Mouse (Mus musculus) intestine, embryonic 14.5 days (tissue): ENCODE results near the gene Cacna1e. TPM values are rescaled to one million over a fixed set of nuclear protein-coding genes. Genes with fewer than 3 reads are reported as not detected.

Experiments used
- ATAC-seq: fragments of 200-750 bp; cut with Nextera tagmentation; replicated peaks from 2 replicates; pipeline ENCODE4 v1.8.0; 2017; ENCODE audit warnings: low read depth, moderate number of reproducible peaks, moderate TSS enrichment, moderate library complexity; ENCODE audit not compliant: low FRiP score, low TSS enrichment
- DNase-seq: peaks from one replicate; pipeline ENCODE4 v3.0.0-alpha.2; 2018; ENCODE audit warnings: low spot score
- H3K27ac ChIP-seq: fragments of 300-500 bp; sonication (generic); 2 replicates; pipeline ENCODE4 v1.5.1; 2014; ENCODE audit warnings: low read depth, mild to moderate bottlenecking, control low read depth
- H3K27me3 ChIP-seq: fragments of 300-500 bp; sonication (generic); replicated peaks from 2 replicates; pipeline ENCODE4 v1.6.1; 2014; ENCODE audit warnings: low read length, control low read depth; ENCODE audit not compliant: control insufficient read depth, insufficient read depth
- H3K36me3 ChIP-seq: fragments of 300-500 bp; sonication (generic); 2 replicates; pipeline ENCODE4 v1.6.1; 2014; ENCODE audit warnings: low read length, control low read depth; ENCODE audit not compliant: control insufficient read depth, insufficient read depth
- H3K4me1 ChIP-seq: fragments of 300-500 bp; sonication (generic); replicated peaks from 2 replicates; pipeline ENCODE4 v1.6.1; 2014; ENCODE audit warnings: low read length, control low read depth, mixed read lengths; ENCODE audit not compliant: control insufficient read depth, insufficient read depth
- H3K4me2 ChIP-seq: fragments of 300-500 bp; sonication (generic); 2 replicates; pipeline ENCODE4 v1.6.1; 2014; ENCODE audit warnings: low read length
- H3K4me3 ChIP-seq: fragments of 300-500 bp; sonication (generic); 2 replicates; pipeline ENCODE4 v1.5.1; 2014; ENCODE audit warnings: low read depth, low read length, control low read depth, mixed read lengths
- H3K9ac ChIP-seq: fragments of 300-500 bp; sonication (generic); 2 replicates; pipeline ENCODE4 v1.6.1; 2014; ENCODE audit warnings: mild to moderate bottlenecking, low read length
- H3K9me3 ChIP-seq: fragments of 300-500 bp; sonication (generic); 2 replicates; pipeline ENCODE4 v1.6.1; 2016; ENCODE audit warnings: low read length, control low read depth; ENCODE audit not compliant: control insufficient read depth
- WGBS: fragments of 180-500 bp; shearing (Covaris S2); extraction: QIAGEN DNeasy Blood & Tissue Kit; methylation state at CpG from one replicate; pipeline ENCODE4 v1.1.7; 2014; 5-methylcytosine and 5-hydroxymethylcytosine counted together
- polyA plus RNA-seq: library from polyadenylated mRNA; unstranded; fragments of >200 nt; fragmentation: Nextera tagmentation; extraction: Ambion mirVana; gene quantifications from 2 replicates; pipeline ENCODE4 v1.2.1, GENCODE M21; 2014

The Cacna1e gene
- polyA plus RNA-seq, 1 experiment from 2014 or later, result 2.0 TPM

- no peak overlapping the region for H3K9ac ChIP-seq
- no peak overlapping the region for H3K4me2 ChIP-seq
- H3K27me3 ChIP-seq, result no peaks in the 10 kb centered on the region
- H3K4me3 ChIP-seq, result no peak overlapping the region
- H3K4me1 ChIP-seq, result no peaks in the 10 kb centered on the region
- no peak for DNase-seq
- no peak overlapping the region for H3K27ac ChIP-seq
- no peak for ATAC-seq
- H3K36me3 ChIP-seq, result no peaks in the 10 kb centered on the region
- no peaks in the 10 kb centered on the region for H3K9me3 ChIP-seq
Observed at GRCm38 (mm10) chr1:154537445-154537844, 346.9 kb downstream of the Cacna1e start.

- H3K4me1 ChIP-seq, result no peaks in the 10 kb centered on the region
- 78% methylated on average over 2 of the region's 2 CpGs for WGBS
- ATAC-seq, result no peak
- no peak overlapping the region for H3K4me3 ChIP-seq
- no peaks in the 10 kb centered on the region for H3K27me3 ChIP-seq
- H3K9me3 ChIP-seq, result no peaks in the 10 kb centered on the region
- DNase-seq, result no peak
- no peaks in the 10 kb centered on the region for H3K36me3 ChIP-seq
- H3K4me2 ChIP-seq, result no peak overlapping the region
- no peak overlapping the region for H3K9ac ChIP-seq
- no peak overlapping the region for H3K27ac ChIP-seq
Observed at GRCm38 (mm10) chr1:154536763-154537162, 347.5 kb downstream of the Cacna1e start.

- WGBS, result 65% methylated on average over 11 of the region's 11 CpGs
- H3K4me2 ChIP-seq, result no peak overlapping the region
- no peaks in the 10 kb centered on the region for H3K4me1 ChIP-seq
- H3K4me3 ChIP-seq, result no peak overlapping the region
- H3K27ac ChIP-seq, result no peak overlapping the region
- ATAC-seq, result no peak
- no peaks in the 10 kb centered on the region for H3K27me3 ChIP-seq
- H3K9ac ChIP-seq, result no peak overlapping the region
- no peaks in the 10 kb centered on the region for H3K36me3 ChIP-seq
- DNase-seq, result no peak
- no peaks in the 10 kb centered on the region for H3K9me3 ChIP-seq
Observed at GRCm38 (mm10) chr1:154532987-154533940, 351.0 kb downstream of the Cacna1e start.

- Histone ChIP-seq H3K36me3 (no peaks in the 10 kb centered on the region), H3K4me1 (no peaks in the 10 kb centered on the region), H3K27me3 (no peaks in the 10 kb centered on the region), H3K9me3 (no peaks in the 10 kb centered on the region), H3K4me2 (no peak overlapping the region), H3K27ac (no peak overlapping the region), H3K9ac (no peak overlapping the region), H3K4me3 (no peak overlapping the region)
- DNase-seq (no peak), ATAC-seq (no peak)
- WGBS, result 92% methylated on average over 4 of the region's 4 CpGs
Observed at GRCm38 (mm10) chr1:154529666-154530065, 354.6 kb downstream of the Cacna1e start.

- ATAC-seq (no peak), DNase-seq (no peak)
- Histone ChIP-seq H3K36me3 (no peaks in the 10 kb centered on the region), H3K4me2 (no peak overlapping the region), H3K9ac (no peak overlapping the region), H3K4me1 (no peaks in the 10 kb centered on the region), H3K4me3 (no peak overlapping the region), H3K9me3 (no peaks in the 10 kb centered on the region), H3K27me3 (no peaks in the 10 kb centered on the region), H3K27ac (no peak overlapping the region)
- WGBS, result 82% methylated on average over 6 of the region's 6 CpGs
Observed at GRCm38 (mm10) chr1:154528803-154529202, 355.5 kb downstream of the Cacna1e start.

- no peak for DNase-seq
- no peaks in the 10 kb centered on the region for H3K27me3 ChIP-seq
- H3K4me3 ChIP-seq, result no peak overlapping the region
- WGBS, result 95% methylated on average over 2 of the region's 2 CpGs
- ATAC-seq, result no peak
- H3K4me1 ChIP-seq, result no peaks in the 10 kb centered on the region
- H3K9ac ChIP-seq, result no peak overlapping the region
- H3K9me3 ChIP-seq, result no peaks in the 10 kb centered on the region
- no peak overlapping the region for H3K4me2 ChIP-seq
- no peaks in the 10 kb centered on the region for H3K36me3 ChIP-seq
- H3K27ac ChIP-seq, result no peak overlapping the region
Observed at GRCm38 (mm10) chr1:154520715-154521114, 363.6 kb downstream of the Cacna1e start.

- Histone ChIP-seq H3K9ac (no peak overlapping the region), H3K36me3 (no peaks in the 10 kb centered on the region), H3K4me1 (no peaks in the 10 kb centered on the region), H3K4me2 (no peak overlapping the region), H3K27ac (no peak overlapping the region), H3K9me3 (no peaks in the 10 kb centered on the region), H3K27me3 (no peaks in the 10 kb centered on the region), H3K4me3 (no peak overlapping the region)
- ATAC-seq (no peak), DNase-seq (no peak)
- WGBS, result 84% methylated on average over 2 of the region's 2 CpGs
Observed at GRCm38 (mm10) chr1:154515350-154515749, 369.0 kb downstream of the Cacna1e start.

- H3K4me2 ChIP-seq, result no peak overlapping the region
- H3K4me1 ChIP-seq, result no peaks in the 10 kb centered on the region
- H3K4me3 ChIP-seq, result no peak overlapping the region
- H3K27me3 ChIP-seq, result no peaks in the 10 kb centered on the region
- H3K9ac ChIP-seq, result no peak overlapping the region
- no peaks in the 10 kb centered on the region for H3K9me3 ChIP-seq
- DNase-seq (no peak), ATAC-seq (no peak)
- no peaks in the 10 kb centered on the region for H3K36me3 ChIP-seq
- no peak overlapping the region for H3K27ac ChIP-seq
Observed at GRCm38 (mm10) chr1:154511736-154512135, 372.6 kb downstream of the Cacna1e start.

- H3K4me1 ChIP-seq, result no peaks in the 10 kb centered on the region
Observed at GRCm38 (mm10) chr1:154504005-154504404, 380.3 kb downstream of the Cacna1e start.

More at GRCm38 (mm10) chr1:154504005-154504404, 380.3 kb downstream of the Cacna1e start:
- no peaks in the 10 kb centered on the region for H3K27me3 ChIP-seq
- no peak overlapping the region for H3K4me3 ChIP-seq
- WGBS, result 74% methylated on average over 4 of the region's 4 CpGs
- DNase-seq (no peak), ATAC-seq (no peak)
- H3K4me2 ChIP-seq, result no peak overlapping the region
- H3K27ac ChIP-seq, result no peak overlapping the region
- H3K9me3 ChIP-seq, result no peaks in the 10 kb centered on the region
- H3K36me3 ChIP-seq, result no peaks in the 10 kb centered on the region
- H3K9ac ChIP-seq, result no peak overlapping the region
